Mouse (Mus musculus): ENCODE measurements around the gene Rbp4.

Rbp4 gene

DNA sequence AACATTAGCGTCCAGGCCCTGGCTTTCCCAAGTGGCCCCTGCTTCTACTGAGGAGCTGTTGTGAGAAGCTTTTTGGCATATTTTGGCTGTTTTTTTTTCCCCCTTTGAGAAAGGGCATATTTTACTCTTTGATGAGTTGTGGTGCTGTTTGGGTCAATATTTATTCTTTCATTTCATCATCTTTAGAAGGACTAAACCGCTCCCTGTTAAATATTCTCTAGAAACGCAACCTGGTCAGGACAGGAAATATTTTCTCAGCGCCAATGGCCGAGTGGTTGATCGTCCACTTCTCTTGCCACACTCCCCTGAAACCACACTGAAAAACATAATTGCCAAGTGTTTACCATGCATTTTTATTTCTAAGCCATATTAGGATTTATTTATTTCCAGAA is at the start of gene Rbp4:
TSS of gene Rbp4 (minus strand) at position 63 of the 392 bp plus-strand sequence.
- DNase-seq (ENCODE audit: low read depth, low spot score), result no peak

DNA sequence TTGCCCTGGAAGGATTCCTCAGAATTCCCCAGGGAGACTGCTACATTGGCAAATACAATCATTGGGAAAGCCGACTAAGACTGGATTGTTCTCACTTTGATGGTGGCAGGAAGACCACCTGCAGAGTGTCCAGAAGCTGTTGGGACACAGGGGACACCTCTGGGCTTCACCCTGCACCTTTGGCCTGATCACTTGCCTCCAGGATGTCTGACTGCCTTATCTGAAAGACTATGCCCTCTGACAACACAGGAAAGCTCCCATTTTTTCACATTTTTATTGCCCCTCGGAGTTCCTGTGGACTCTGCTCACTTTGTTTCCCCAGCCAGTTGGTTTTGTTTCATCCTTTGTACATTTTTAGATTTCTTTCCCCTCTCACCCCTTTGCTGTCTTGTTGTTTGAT is 39.6 kb upstream of the Rbp4 start:
- DNase-seq (ENCODE audit: low read depth, low spot score), result no peak

DNA sequence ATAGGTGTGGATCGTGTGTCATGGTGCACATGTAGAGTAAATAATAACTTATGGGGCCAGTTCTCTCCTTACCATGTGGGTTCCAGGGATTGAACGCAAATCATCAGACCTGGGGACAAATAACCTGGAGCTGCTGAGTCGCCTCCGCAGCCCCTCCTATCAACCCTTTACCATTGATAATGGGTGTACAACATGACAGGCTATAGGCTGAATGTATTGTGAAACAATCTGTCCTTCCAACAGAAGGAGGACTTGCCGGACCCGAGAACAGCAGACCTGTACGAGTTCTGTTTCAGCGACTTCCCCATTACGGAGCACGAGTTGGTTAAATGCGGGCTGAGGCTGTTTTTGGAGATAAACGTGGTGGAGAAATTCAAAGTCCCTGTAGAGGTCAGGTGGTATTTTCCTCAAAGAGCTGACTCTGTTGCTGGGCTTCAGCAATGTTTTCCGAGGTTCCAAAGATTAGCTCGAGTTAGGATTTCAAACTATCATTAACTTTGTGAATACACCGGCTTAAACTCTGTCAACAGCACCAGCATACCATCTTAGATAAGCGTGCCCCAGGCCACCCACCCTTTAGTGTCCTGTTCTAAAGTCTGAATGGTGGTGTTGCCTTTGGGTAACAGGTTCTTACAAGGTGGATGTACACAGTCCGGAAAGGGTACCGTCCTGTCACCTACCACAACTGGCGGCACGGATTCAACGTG is 36.7 kb upstream of the Rbp4 start:
- DNase-seq (ENCODE audit: low read depth, low spot score), result no peak

DNA sequence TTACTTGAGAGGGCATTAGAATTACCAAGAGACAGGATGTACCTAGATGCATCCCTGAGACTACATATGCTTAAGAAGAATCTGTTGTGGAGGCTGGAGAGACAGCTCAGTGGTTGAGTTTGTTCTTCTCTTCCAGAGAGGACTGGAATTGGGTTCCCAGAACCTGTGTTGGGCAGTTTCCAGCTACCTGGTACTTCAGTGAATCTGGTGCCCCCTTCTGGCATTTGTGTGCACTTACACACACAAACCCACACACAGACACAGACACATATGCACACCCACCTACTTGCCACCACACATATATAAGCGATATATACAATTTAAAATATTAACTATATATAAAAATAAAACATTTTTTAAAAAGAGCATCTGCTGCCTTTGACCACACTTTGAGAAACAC is 31.2 kb upstream of the Rbp4 start:
- DNase-seq (ENCODE audit: low read depth, low spot score), result no peak

DNA sequence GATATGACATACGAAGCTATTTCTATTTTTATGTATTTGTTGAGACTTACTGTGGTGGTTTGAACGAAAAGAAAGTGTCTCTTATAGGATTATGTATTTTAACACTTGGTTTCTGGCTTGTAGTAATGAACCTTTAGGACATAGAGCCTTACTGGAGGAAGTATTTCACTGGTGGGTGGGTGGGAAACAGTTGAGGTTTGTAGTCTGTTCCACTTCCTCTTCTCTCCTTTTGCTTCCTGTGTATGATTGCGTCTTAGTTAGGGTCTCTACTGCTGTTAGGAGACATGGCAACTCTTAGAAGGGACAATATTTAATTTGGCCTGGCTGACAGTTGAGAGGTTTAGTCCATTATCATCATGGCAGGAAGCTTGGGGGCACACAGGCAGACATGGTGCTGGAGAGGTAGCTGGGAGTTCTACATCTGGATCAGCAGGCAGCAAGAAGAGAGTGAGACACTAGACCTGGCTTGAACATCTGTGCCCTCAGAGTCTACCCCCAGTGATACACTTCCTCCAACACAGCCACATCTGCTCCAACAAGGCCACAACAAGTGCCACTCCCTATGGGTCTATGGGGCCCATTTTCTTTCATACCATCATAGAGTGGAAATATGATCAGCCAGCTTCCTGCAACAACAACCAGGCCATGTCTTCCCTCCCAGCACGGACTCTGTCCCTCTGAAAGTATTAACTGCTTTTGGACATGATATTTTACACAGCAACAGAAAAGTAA is 18.6 kb upstream of the Rbp4 start:
- no peak for DNase-seq (ENCODE audit: low read depth, low spot score)

DNA sequence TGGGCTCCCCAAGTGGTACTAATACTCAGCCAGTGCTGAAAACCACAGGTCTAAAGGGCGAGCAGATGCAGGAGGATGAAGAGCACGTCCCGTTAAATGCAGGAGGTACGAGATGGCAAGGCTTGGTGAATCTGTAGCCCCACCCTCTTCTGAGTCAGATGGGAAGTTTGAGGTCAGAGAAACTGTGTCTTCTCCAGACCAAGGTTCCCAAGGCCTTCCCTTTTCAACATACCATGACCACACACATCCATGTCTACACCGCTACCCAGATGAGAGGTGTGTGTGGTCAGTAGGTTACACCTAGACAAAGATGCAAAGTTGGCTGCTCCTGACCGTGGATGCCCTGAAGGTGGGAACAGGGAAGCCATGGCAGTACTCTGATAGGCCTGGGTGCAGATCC is 9.7 kb upstream of the Rbp4 start:
- no peak for DNase-seq (ENCODE audit: low read depth, low spot score)

DNA sequence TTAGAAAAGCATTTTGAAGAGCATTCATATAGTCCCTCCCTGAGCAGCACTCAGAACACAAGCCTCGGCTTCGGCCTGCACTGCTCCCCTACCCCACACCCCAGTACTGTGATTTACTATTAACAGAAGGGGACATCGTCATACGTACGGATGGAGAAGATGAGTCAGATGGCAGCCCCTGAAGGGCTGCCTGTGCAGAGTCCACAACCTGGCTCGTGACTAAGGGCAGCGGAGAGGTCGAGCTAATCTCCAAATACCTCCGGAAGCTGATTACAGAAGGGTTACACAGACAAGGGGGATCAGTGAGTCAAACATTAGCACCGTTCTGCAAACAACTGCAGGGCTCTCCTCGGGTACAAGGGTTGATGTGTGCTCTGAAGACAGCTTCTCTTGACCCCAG is 8.9 kb upstream of the Rbp4 start:
- DNase-seq (ENCODE audit: low read depth, low spot score), result no peak

DNA sequence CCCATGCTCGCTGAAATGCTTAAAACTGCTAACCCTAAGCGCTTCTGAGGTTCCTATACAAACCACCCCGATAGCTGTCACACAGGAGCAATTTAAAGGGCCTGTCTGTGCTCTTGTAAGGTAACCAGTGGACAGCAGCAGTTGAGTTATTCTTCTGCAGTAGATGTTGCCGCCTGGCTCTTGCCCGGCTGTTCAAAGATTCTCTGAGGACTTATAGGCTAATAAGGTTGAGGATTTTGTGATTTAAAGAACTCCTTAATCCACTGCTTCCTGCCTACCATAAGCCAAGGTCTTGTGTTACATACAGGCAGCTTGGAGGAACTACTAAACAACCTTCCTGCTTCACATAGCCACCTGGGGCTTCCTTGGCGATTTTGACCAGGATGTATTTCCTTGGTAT is 7.4 kb upstream of the Rbp4 start, which contains the start of gene Pde6c:
TSS of gene Pde6c (plus strand) at position 301 of the 400 bp plus-strand sequence.
- no peak for DNase-seq (ENCODE audit: low read depth, low spot score)

DNA sequence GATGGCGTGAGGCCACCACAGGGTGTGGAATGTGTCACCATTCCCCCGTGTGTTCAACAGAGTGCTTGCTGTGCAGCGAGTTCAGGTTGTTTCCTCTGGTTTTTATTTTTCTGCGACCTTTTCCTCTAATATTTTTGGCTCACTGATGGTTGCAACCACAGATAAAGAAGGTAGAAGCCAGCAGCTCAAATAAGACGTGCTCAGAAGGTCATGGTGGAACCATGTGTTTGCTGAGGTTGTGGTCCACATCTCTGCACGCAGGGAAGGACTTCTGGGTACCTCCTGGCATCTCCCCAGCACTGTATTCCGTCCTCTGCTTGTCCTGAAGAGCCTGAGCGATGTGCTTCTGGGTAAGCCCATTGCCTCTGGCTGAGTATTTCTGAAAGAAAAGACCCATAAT is 1.6 kb upstream of the Rbp4 start:
- DNase-seq (ENCODE audit: low read depth, low spot score), result no peak

DNA sequence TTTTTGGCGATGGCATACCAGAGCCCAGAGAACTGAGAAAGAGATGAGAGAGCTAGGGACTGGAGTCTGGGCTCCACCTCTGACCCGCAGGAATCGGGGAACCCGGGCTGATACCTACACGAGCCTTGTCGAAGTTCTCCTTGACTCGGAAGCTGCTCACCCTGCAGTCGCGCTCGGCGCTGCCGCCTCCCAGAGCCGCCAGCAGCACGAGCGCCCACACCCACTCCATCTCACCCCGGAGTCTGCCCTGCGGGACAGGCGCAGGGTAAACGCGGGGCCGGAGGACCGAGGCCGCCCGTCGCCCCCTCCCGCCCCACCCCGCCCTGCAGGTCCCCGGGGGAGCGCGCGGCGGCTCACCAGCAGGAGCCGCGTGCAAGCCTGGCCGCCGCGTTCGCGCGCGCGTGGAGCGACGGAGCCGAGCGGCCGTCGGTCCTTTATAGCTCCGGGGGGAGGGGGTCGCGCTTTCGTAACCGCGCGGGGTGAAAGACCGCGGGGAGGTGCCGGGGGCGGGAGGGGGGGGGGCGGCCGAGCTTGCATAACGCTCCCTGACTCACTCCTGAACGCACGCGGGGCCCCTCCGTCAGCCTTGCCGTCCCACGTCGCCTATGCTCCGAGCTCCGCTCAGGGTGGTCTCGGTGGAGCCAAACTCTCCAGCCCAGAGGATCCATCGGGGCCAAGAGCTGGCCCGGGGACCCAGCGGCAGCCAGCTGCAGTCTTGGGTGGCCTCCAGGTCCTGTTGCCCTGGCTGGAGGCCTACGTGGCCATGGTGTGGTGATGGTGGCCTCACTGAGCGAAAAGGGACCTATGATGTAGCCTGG is 471 bp downstream of the Rbp4 start:
- no peak for DNase-seq (ENCODE audit: low read depth, low spot score)

DNA sequence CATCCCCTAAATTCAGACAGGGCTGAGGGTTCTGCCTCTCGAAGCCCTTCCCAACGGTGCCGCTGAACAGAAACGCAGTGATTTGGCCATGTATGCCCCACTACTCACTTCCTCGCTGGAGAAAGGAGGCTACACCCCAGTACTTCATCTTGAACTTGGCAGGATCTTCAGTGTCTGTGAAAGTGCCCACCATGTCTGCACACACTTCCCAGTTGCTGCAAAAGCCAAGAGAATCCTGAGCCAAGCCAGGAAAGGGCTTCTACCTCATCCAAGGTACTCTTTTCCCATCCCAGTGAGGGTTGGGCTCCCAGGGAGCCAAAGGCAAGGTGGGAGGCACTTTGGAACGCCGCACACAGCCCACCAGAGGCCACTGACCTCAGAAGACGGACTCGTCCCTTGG is 1.2 kb downstream of the Rbp4 start:
- no peak for DNase-seq (ENCODE audit: low read depth, low spot score)

DNA sequence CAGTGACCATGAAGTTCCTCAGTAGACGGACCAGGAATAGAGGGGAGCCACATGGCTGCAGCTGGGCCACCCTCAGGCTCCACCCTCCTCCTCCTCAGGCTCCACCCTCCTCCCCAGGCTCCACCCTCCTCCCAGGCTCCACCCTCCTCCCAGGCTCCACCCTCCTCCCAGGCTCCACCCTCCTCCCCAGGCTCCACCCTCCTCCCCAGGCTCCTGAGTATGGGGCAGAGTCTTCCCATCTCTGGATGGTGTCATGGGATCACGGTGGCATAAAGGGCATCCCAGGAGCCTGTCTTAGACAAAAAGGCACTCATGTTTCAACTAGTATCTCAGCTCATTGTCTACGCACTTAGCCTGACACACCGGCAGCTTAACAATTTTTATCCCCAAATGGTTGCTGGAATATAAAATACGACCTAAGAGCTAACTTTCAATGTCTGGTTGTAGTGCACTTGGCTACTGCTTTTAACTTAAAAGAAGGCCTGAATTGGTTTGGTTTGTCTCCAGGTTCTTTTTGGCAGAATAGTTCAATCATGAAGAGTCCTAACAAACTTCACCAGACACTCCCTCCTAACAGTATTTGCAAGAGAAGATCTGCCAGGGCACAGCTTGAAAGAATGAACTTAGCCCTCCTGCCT is 4.8 kb downstream of the Rbp4 start:
- no peak for DNase-seq (ENCODE audit: low read depth, low spot score)

DNA sequence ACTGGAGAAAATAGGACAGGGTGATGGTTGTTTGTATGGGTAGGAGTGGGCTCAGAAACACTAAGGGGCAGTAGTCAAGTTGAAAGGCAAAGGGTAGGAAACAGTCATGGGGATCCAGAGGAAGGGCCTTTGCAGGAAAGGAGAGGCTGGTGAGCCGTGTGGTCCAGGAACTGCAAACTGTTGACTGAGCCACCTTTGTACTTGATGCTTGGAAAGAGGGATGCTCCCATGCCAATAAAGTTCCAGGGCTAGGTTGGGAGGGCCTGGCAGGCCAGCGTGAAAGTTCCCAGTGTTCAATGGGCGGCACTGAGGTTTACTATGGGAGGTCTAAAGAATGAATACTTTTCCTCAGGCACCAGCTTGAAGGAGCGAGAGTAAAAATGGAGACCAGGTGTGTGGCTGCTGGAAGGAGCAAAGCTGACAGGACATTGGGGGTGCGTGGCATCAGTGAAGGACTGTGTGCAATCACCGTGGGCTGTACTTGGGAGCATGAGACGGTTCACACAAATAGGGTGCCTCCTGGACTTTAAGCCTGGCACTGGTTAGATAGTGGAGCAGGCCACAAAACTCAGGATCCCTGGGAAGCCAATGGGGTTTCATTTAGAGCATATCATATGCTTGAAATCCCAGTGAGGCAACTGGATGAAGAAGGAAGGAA is 10.1 kb downstream of the Rbp4 start:
- DNase-seq (ENCODE audit: low read depth, low spot score), result no peak

DNA sequence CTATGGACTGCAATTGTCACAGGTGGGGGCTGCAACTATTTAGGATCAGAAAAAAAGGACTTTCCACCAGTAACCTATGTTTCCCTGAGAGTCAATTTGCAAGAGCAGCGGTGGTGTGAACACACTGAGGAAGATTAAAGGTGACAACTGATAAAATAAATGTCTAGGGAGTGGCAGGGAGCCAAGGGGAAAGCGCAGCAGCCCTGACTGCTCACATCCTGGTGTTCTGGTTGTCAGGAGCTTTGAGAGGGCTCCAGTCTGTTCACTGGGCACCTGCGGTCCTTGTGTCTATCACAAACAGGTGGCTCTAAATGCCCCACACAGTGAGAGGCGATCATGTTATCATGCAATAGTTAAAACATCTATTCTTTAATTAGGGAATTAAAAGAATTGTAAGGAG is 12.5 kb downstream of the Rbp4 start:
- no peak for DNase-seq (ENCODE audit: low read depth, low spot score)

DNA sequence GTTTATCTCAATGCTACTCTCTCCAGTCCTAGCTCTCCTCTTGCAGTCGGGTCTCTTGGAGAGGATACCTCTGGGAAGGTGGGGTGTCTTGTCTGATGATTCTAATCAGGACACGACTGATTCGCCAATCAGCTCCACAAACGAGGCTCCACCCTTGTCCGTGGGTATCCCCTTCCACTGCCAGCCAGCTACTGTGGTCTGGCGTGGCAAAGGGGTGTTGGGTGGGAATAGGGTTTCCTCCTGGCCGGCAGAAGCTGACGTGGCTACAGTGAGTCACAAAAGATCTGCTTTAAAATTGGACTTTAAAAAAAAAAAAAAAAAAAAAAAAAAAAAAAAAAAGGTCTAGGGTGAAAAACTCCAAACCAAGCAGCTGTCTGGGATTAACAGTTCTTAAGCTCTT is 14.0 kb downstream of the Rbp4 start:
- no peak for DNase-seq (ENCODE audit: low read depth, low spot score)

DNA sequence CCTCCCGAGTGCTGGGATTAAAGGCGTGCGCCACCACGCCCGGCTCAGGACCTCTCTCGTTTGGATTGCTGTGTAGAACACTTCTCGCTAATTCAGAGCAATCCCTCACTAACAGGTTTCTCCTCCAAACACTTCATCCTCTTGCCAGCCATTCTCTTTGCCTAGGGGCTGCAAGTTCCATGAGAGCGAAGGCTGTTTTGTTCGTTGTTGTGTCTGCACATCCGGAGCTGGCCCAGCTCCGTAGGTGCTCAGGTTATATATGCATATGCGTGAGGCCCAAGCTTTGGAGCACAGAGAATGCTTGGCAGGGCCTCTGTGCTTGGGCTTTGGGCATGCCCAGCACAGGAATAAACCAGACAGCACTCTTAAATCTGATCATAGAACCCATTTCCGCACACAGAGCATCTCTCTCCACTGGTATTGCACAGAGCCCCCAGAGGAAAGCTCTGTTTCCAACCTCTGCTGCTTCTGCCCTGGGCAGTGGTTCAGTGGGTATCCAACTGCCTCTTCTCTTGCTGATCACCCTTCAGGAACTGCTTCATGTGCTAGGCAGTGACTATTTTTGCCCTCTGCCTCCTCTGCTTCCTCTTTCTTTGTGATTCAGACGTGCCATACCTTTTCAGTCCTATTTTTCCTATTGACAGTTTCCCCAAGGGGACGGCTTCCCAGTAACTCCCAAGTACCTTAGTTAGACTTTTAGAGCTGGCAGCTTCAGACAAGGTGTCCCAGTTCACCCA is 15.4 kb downstream of the Rbp4 start:
- DNase-seq (ENCODE audit: low read depth, low spot score), result no peak

DNA sequence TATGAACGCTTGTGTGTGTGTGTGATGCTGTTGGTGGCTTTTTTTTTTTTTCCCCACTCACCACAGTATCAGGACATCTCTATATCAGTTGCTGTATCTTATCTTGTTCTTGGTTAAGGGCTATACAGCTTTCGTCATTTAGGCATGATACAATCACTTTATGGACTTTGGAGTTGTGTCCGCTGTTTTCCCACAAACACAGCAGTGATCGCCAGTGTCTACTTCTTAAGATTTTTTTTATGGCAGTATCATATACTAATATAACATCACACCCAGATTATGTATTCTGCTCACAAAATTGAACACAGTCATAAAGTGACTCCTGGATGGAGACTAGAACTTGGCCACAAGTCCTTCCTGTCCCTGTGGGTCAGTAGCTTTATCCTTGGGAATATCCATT is 17.2 kb downstream of the Rbp4 start:
- DNase-seq (ENCODE audit: low read depth, low spot score), result no peak

DNA sequence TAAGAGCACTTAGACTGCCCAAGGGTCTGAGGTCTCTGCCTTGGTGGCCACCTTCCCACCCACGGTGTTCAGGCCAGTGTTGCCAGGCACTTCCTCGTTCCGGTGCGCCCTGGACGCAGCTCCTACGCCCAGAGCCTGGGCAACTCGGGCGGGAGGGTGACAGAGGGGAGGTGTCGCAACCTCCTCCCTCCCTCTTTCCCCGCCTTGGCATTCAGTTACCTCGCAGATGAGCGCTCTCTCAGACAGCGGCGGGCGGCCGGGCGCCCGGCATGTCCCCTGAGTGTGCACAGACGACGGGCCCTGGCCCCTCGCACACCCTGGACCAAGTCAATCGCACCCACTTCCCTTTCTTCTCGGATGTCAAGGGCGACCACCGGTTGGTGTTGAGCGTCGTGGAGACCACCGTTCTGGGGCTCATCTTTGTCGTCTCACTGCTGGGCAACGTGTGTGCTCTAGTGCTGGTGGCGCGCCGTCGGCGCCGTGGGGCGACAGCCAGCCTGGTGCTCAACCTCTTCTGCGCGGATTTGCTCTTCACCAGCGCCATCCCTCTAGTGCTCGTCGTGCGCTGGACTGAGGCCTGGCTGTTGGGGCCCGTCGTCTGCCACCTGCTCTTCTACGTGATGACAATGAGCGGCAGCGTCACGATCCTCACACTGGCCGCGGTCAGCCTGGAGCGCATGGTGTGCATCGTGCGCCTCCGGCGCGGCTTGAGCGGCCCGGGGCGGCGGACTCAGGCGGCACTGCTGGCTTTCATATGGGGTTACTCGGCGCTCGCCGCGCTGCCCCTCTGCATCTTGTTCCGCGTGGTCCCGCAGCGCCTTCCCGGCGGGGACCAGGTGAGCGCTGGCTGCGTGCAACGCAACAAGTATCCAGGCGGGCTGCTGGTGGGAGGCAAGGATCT is 28.0 kb downstream of the Rbp4 start, which contains the start of gene Ffar4:
TSS of gene Ffar4 (plus strand) at position 214 of the 901 bp plus-strand sequence.
- DNase-seq (ENCODE audit: low read depth, low spot score), result no peak

DNA sequence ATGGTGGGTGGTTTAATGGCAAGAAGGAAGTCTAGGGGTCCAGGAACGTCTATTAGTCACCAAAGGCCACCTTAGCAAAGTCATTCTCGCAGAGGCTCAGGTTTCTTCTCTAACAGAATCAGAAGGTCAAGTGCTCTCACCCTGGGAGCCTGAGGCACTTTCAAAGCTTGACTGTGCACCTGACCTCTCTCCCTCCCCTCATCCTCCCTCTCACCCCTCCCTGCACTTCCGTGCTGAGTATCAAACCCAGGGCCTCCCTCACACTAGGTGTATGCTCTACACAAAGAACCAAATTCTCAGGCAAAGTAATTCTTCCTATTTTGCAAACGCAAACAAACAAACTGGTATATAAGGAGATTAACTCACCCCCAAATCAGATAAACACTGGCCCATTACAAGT is 28.9 kb downstream of the Rbp4 start:
- DNase-seq (ENCODE audit: low read depth, low spot score), result no peak

DNA sequence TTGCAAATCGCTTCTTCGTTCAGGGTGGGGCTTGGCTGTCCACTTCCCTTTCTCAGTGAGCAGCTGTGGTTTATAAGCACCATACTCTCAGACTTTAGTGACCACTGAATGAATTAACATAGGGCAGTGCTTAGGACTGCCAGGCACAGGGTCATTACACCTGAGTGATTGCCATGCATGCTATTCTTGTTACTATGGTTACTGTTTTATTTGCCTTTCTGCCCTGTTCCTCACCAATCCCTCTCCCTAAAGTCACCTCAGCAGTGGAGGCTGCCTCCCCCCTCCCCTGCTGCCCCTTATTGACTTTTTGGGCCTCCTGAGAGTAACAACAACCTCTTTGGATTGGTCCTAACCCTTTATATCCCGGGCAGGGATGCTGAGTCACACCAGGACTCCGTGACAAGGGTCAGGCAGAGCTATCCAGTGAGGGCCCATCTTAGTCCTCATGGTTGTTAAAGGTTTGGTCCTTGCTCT is 33.5 kb downstream of the Rbp4 start:
- no peak for DNase-seq (ENCODE audit: low read depth, low spot score)

Measured in WW6 (cell line).